Mouse (Mus musculus) G1E (cell line): ENCODE data around the gene Ppp1r3f. TPM values are rescaled to one million over a fixed set of nuclear protein-coding genes. Genes with fewer than 3 reads are reported as not detected.

ENCODE experiments used
- ATAC-seq: 2 replicates; pipeline ENCODE4 v1.8.0; 2016; ENCODE audit warnings: mild to moderate bottlenecking; ENCODE audit not compliant: insufficient number of reproducible peaks, poor library complexity, low FRiP score, severe bottlenecking; ENCODE audit errors: extremely low read depth
- DNase-seq: peaks from one replicate; pipeline ENCODE4 v3.0.0; 2012; ENCODE audit warnings: low spot score
- H3K27me3 ChIP-seq: 2 replicates; pipeline ENCODE4 v1.6.1; 2012; ENCODE audit warnings: mild to moderate bottlenecking, low read length, inconsistent platforms; ENCODE audit not compliant: insufficient read depth
- H3K36me3 ChIP-seq: replicated peaks from 2 replicates; pipeline ENCODE3; 2012; ENCODE audit warnings: mild to moderate bottlenecking, inconsistent platforms
- H3K4me1 ChIP-seq: 2 replicates; pipeline ENCODE4 v1.6.1; 2012; ENCODE audit warnings: low read depth, low read length, inconsistent platforms, mixed read lengths; ENCODE audit not compliant: insufficient read depth
- H3K4me3 ChIP-seq: 2 replicates; pipeline ENCODE4 v1.5.1; 2012; ENCODE audit warnings: low read depth, mild to moderate bottlenecking, inconsistent platforms, low read length, moderate library complexity, mixed read lengths
- H3K9me3 ChIP-seq: replicated peaks from 2 replicates; pipeline ENCODE4 v1.6.1; 2012; ENCODE audit warnings: inconsistent platforms
- CTCF ChIP-seq: IDR thresholded peaks from 2 replicates; pipeline ENCODE4 v1.5.1; 2012; ENCODE audit warnings: low read depth, low read length, inconsistent platforms, mixed read lengths
- GATA1 ChIP-seq: IDR thresholded peaks from 2 replicates; pipeline ENCODE4 v1.6.1; 2012; ENCODE audit warnings: borderline replicate concordance, low read length, inconsistent platforms, mixed read lengths
- GATA2 ChIP-seq: IDR thresholded peaks from 2 replicates; pipeline ENCODE4 v1.6.1; 2012; ENCODE audit warnings: low read depth, low read length, inconsistent platforms, borderline replicate concordance
- POLR2AphosphoS5 ChIP-seq: IDR thresholded peaks from 2 replicates; pipeline ENCODE4 v1.6.1; 2012; ENCODE audit warnings: low read depth, low read length, inconsistent platforms; ENCODE audit not compliant: insufficient replicate concordance
- TAL1 ChIP-seq: conservative IDR thresholded peaks from 2 replicates; pipeline ENCODE4 v1.6.1; 2012; ENCODE audit warnings: low read depth, low read length, inconsistent platforms, mixed read lengths
- polyA plus RNA-seq: library from polyadenylated mRNA; stranded (reverse); fragments of >175 nt; gene quantifications from 2 replicates; pipeline ENCODE4 v1.2.3, GENCODE M21; 2012
- total RNA-seq, 2 experiments: library from RNA; stranded (forward) in 1 of 2; stranded (reverse) in 1 of 2; fragments of 200-1000 nt in 1 of 2; fragments of >200 nt in 1 of 2; fragmentation: Nextera tagmentation in 1 of 2; gene quantifications; 2 replicates each; pipeline ENCODE4 v1.2.3; 2014 to 2017

Gene Ppp1r3f
- total and polyA plus RNA-seq, 3 experiments, result 1.1 to 6.3 (median 1.6) TPM

- Histone ChIP-seq H3K36me3 (peaks cover 14% of the 10 kb centered on the region), H3K9me3 (no peaks in the 10 kb centered on the region), H3K4me1 (peaks cover 36% of the 10 kb centered on the region), H3K4me3 (no peak overlapping the region), H3K27me3 (no peaks in the 10 kb centered on the region)
- TF ChIP-seq TAL1 (no peak), CTCF (no peak), GATA2 (no peak)
- no peak for ATAC-seq
- no peak for DNase-seq
Observed at GRCm38 (mm10) chrX:7566352-7566751, 7.7 kb downstream of the Ppp1r3f start.

GRCm38 (mm10) chrX:7563076-7563475 is 11.0 kb downstream of the Ppp1r3f start:
- no peaks in the 10 kb centered on the region for H3K9me3 ChIP-seq
- H3K4me3 ChIP-seq, result no peak overlapping the region
- ATAC-seq, result no peak

GRCm38 (mm10) chrX:7553474-7553873 is 20.6 kb downstream of the Ppp1r3f start:
- no peaks in the 10 kb centered on the region for H3K9me3 ChIP-seq
- TF ChIP-seq CTCF (no peak), TAL1 (no peak), GATA2 (no peak), GATA1 (no peak)
- DNase-seq (no peak), ATAC-seq (no peak)
- H3K4me1 ChIP-seq, result no peaks in the 10 kb centered on the region
- peaks cover 3% of the 10 kb centered on the region for H3K27me3 ChIP-seq
- no peak overlapping the region for H3K4me3 ChIP-seq
- H3K36me3 ChIP-seq, result no peaks in the 10 kb centered on the region

More at GRCm38 (mm10) chrX:7563076-7563475, 11.0 kb downstream of the Ppp1r3f start:
- no peak for TF ChIP-seq GATA2
- no peak for TF ChIP-seq CTCF
- TF ChIP-seq GATA1, result no peak
- TF ChIP-seq TAL1, result no peak
- no peak for TF ChIP-seq POLR2AphosphoS5
- Histone ChIP-seq H3K36me3 (peaks cover 11% of the 10 kb centered on the region), H3K4me1 (peaks cover 13% of the 10 kb centered on the region), H3K27me3 (no peaks in the 10 kb centered on the region)
- DNase-seq, result no peak

- no peaks in the 10 kb centered on the region for H3K36me3 ChIP-seq
- DNase-seq (no peak), ATAC-seq (no peak)
- H3K27me3 ChIP-seq, result no peaks in the 10 kb centered on the region
- H3K9me3 ChIP-seq, result no peaks in the 10 kb centered on the region
- H3K4me1 ChIP-seq, result no peaks in the 10 kb centered on the region
- TF ChIP-seq POLR2AphosphoS5, result no peak
- no peak for TF ChIP-seq TAL1
- no peak for TF ChIP-seq GATA1
- TF ChIP-seq GATA2, result no peak
- no peak for TF ChIP-seq CTCF
- H3K4me3 ChIP-seq, result no peak overlapping the region
Observed at GRCm38 (mm10) chrX:7524961-7525360, 49.1 kb downstream of the Ppp1r3f start.

Other genes starting within 250 kb of the Ppp1r3f start
- gene Usp27x, start 198.5 kb downstream of the Ppp1r3f start, total RNA-seq (2014; fragmentation: Nextera tagmentation), result 0.15 and 0.75 TPM in 2 replicates
- 0.55 and 0.81 TPM in 2 replicates for gene Usp27x, start 198.5 kb downstream of the Ppp1r3f start, total RNA-seq (2017)
- 0.10 and 0.17 TPM in 2 replicates for gene Usp27x, start 198.5 kb downstream of the Ppp1r3f start, polyA plus RNA-seq
- not detected in 2 replicates for gene Foxp3, start 639 bp downstream of the Ppp1r3f start, total RNA-seq (2014; fragmentation: Nextera tagmentation)
- 0.11 and 0.52 TPM in 2 replicates for gene Foxp3, start 639 bp downstream of the Ppp1r3f start, total RNA-seq (2017)
- 0.96 and 2.2 TPM in 2 replicates for gene Foxp3, start 639 bp downstream of the Ppp1r3f start, polyA plus RNA-seq
- gene Ccdc22, start 31.2 kb upstream of the Ppp1r3f start, total RNA-seq (2014; fragmentation: Nextera tagmentation), result 5.2 and 7.2 TPM in 2 replicates
- gene Ccdc22, start 31.2 kb upstream of the Ppp1r3f start, total RNA-seq (2017), result 30.3 and 32.3 TPM in 2 replicates
- gene Ccdc22, start 31.2 kb upstream of the Ppp1r3f start, polyA plus RNA-seq, result 29.4 and 31.7 TPM in 2 replicates
- 0.44 and 0.45 TPM in 2 replicates for gene Cacna1f, start 32.8 kb upstream of the Ppp1r3f start, total RNA-seq (2014; fragmentation: Nextera tagmentation)
- gene Cacna1f, start 32.8 kb upstream of the Ppp1r3f start, total RNA-seq (2017), result 0.66 and 0.99 TPM in 2 replicates
- 0.34 and 0.68 TPM in 2 replicates for gene Cacna1f, start 32.8 kb upstream of the Ppp1r3f start, polyA plus RNA-seq
- gene Syp, start 64.2 kb upstream of the Ppp1r3f start, total RNA-seq (2014; fragmentation: Nextera tagmentation), result 0.39 and 0.83 TPM in 2 replicates
- gene Syp, start 64.2 kb upstream of the Ppp1r3f start, total RNA-seq (2017), result 0.49 and 0.58 TPM in 2 replicates
- 0.22 and 0.38 TPM in 2 replicates for gene Syp, start 64.2 kb upstream of the Ppp1r3f start, polyA plus RNA-seq
- gene Prickle3, start 83.0 kb upstream of the Ppp1r3f start, total RNA-seq (2014; fragmentation: Nextera tagmentation), result not detected in 2 replicates
- gene Prickle3, start 83.0 kb upstream of the Ppp1r3f start, total RNA-seq (2017), result 0.16 and 0.41 TPM in 2 replicates
- 0.04 TPM in 2 replicates for gene Prickle3, start 83.0 kb upstream of the Ppp1r3f start, polyA plus RNA-seq
- gene Plp2, start 97.1 kb upstream of the Ppp1r3f start, total RNA-seq (2014; fragmentation: Nextera tagmentation), result 129 and 156 TPM in 2 replicates
- gene Plp2, start 97.1 kb upstream of the Ppp1r3f start, total RNA-seq (2017), result 50.9 and 54.9 TPM in 2 replicates
- gene Plp2, start 97.1 kb upstream of the Ppp1r3f start, polyA plus RNA-seq, result 61.2 and 70.2 TPM in 2 replicates
- not detected in 2 replicates for gene Magix, start 107.0 kb upstream of the Ppp1r3f start, total RNA-seq (2014; fragmentation: Nextera tagmentation)
- gene Magix, start 107.0 kb upstream of the Ppp1r3f start, total RNA-seq (2017), result 0.12 and 0.27 TPM in 2 replicates
- gene Magix, start 107.0 kb upstream of the Ppp1r3f start, polyA plus RNA-seq, result 0.05 TPM in 1 of 2 replicates, not detected in the other
- 59.1 and 66.0 TPM in 2 replicates for gene Gpkow, start 122.8 kb upstream of the Ppp1r3f start, total RNA-seq (2014; fragmentation: Nextera tagmentation)
- 21.6 and 25.5 TPM in 2 replicates for gene Gpkow, start 122.8 kb upstream of the Ppp1r3f start, total RNA-seq (2017)
- 6.4 and 11.4 TPM in 2 replicates for gene Gpkow, start 122.8 kb upstream of the Ppp1r3f start, polyA plus RNA-seq
- gene Wdr45, start 140.1 kb upstream of the Ppp1r3f start, total RNA-seq (2014; fragmentation: Nextera tagmentation), result 25.1 and 36.1 TPM in 2 replicates
- gene Wdr45, start 140.1 kb upstream of the Ppp1r3f start, total RNA-seq (2017), result 27.9 and 30.8 TPM in 2 replicates
- 10.8 and 11.4 TPM in 2 replicates for gene Wdr45, start 140.1 kb upstream of the Ppp1r3f start, polyA plus RNA-seq
- gene Gm45208, start 148.0 kb upstream of the Ppp1r3f start, total RNA-seq (2014; fragmentation: Nextera tagmentation), result not detected in 2 replicates
- 0.44 TPM in 1 of 2 replicates, not detected in the other for gene Gm45208, start 148.0 kb upstream of the Ppp1r3f start, total RNA-seq (2017)
- gene Gm45208, start 148.0 kb upstream of the Ppp1r3f start, polyA plus RNA-seq, result 1.1 and 2.0 TPM in 2 replicates
- 22.6 and 34.0 TPM in 2 replicates for gene Praf2, start 154.2 kb upstream of the Ppp1r3f start, total RNA-seq (2014; fragmentation: Nextera tagmentation)
- gene Praf2, start 154.2 kb upstream of the Ppp1r3f start, total RNA-seq (2017), result 5.0 and 5.7 TPM in 2 replicates
- 10.8 and 12.0 TPM in 2 replicates for gene Praf2, start 154.2 kb upstream of the Ppp1r3f start, polyA plus RNA-seq
- gene Ccdc120, start 176.6 kb upstream of the Ppp1r3f start, total RNA-seq (2014; fragmentation: Nextera tagmentation), result 1.4 and 2.3 TPM in 2 replicates
- gene Ccdc120, start 176.6 kb upstream of the Ppp1r3f start, total RNA-seq (2017), result 0.70 and 0.76 TPM in 2 replicates
- 10.2 and 12.2 TPM in 2 replicates for gene Ccdc120, start 176.6 kb upstream of the Ppp1r3f start, polyA plus RNA-seq
- gene Tfe3, start 188.3 kb upstream of the Ppp1r3f start, total RNA-seq (2014; fragmentation: Nextera tagmentation), result 78.7 and 81.0 TPM in 2 replicates
- 14.1 and 17.0 TPM in 2 replicates for gene Tfe3, start 188.3 kb upstream of the Ppp1r3f start, total RNA-seq (2017)
- 51.8 and 65.1 TPM in 2 replicates for gene Tfe3, start 188.3 kb upstream of the Ppp1r3f start, polyA plus RNA-seq
- 77.0 and 116 TPM in 2 replicates for gene Gripap1, start 215.5 kb upstream of the Ppp1r3f start, total RNA-seq (2014; fragmentation: Nextera tagmentation)
- 45.7 and 53.8 TPM in 2 replicates for gene Gripap1, start 215.5 kb upstream of the Ppp1r3f start, total RNA-seq (2017)
- 24.6 and 30.6 TPM in 2 replicates for gene Gripap1, start 215.5 kb upstream of the Ppp1r3f start, polyA plus RNA-seq
- 1.1 and 4.1 TPM in 2 replicates for gene Kcnd1, start 248.0 kb upstream of the Ppp1r3f start, total RNA-seq (2014; fragmentation: Nextera tagmentation)
- 0.23 and 0.27 TPM in 2 replicates for gene Kcnd1, start 248.0 kb upstream of the Ppp1r3f start, total RNA-seq (2017)
- 0.28 and 0.41 TPM in 2 replicates for gene Kcnd1, start 248.0 kb upstream of the Ppp1r3f start, polyA plus RNA-seq